Mouse (Mus musculus) ES-Bruce4 (cell line): ENCODE results near the gene Trappc5. TPM values are rescaled to one million over a fixed set of nuclear protein-coding genes. Genes with fewer than 3 reads are reported as not detected.

Source experiments
- H3K27ac ChIP-seq: 2 replicates; pipeline ENCODE4 v1.5.1; 2012; ENCODE audit warnings: low read length, inconsistent platforms; ENCODE audit not compliant: insufficient read depth
- H3K27me3 ChIP-seq: 2 replicates; pipeline ENCODE4 v1.6.1; 2012; ENCODE audit warnings: mild to moderate bottlenecking, low read length, inconsistent platforms; ENCODE audit not compliant: control insufficient read depth, poor library complexity, insufficient read depth, severe bottlenecking
- H3K36me3 ChIP-seq: 2 replicates; pipeline ENCODE4 v1.6.1; 2012; ENCODE audit warnings: inconsistent platforms, mild to moderate bottlenecking, low read length, moderate library complexity; ENCODE audit not compliant: control insufficient read depth, poor library complexity, insufficient read depth, severe bottlenecking
- H3K4me1 ChIP-seq: one replicate; pipeline ENCODE4 v1.8.1; 2011; ENCODE audit warnings: low read length; ENCODE audit not compliant: control insufficient read depth, insufficient read depth
- H3K4me3 ChIP-seq: 2 replicates; pipeline ENCODE4 v1.5.1; 2011; ENCODE audit warnings: low read depth, mild to moderate bottlenecking, low read length
- H3K9ac ChIP-seq: 2 replicates; pipeline ENCODE4 v1.6.1; 2012; ENCODE audit warnings: low read depth, mild to moderate bottlenecking, inconsistent platforms; ENCODE audit not compliant: poor library complexity, severe bottlenecking
- H3K9me3 ChIP-seq: replicated peaks from 2 replicates; pipeline ENCODE4 v1.6.1; 2012; ENCODE audit warnings: mild to moderate bottlenecking, low read length, inconsistent platforms; ENCODE audit not compliant: control insufficient read depth, poor library complexity, insufficient read depth, severe bottlenecking
- CTCF ChIP-seq: IDR thresholded peaks from one replicate; pipeline ENCODE4 v1.8.1; 2011; ENCODE audit warnings: low read depth, low read length
- EP300 ChIP-seq: IDR thresholded peaks from 2 replicates; pipeline ENCODE4 v1.6.1; 2011; ENCODE audit warnings: low read depth, low read length; ENCODE audit not compliant: insufficient read depth
- POLR2A ChIP-seq: IDR thresholded peaks from one replicate; pipeline ENCODE4 v1.8.1; 2011; ENCODE audit warnings: low read length; ENCODE audit not compliant: insufficient read depth
- polyA plus RNA-seq: library from polyadenylated mRNA; stranded (reverse); fragments of >200 nt; gene quantifications from 2 replicates; pipeline ENCODE4 v1.2.4, GENCODE M21; 2011; ENCODE audit warnings: low read depth; ENCODE audit not compliant: missing spikeins, insufficient read depth, insufficient read length

Gene Trappc5
- polyA plus RNA-seq, 1 experiment = 18.2 TPM

DNA sequence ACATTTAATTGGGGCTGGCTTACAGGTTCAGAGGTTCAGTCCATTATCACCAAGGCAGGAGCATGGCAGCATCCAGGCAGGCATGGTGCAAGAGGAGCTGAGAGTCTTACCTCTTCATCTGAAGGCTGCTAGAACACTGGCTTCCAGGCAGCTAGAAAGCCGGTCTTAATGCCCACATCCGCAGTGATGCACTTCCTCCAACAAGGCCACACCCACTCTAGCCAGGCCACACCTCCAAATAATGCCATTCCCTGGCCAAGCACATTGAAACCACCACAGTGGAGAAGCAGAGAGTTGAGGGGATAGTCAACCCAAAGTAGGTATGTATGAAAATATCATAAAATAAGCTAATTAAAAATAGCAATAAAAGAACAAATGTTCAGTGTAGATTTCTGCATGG lies 5.7 kb upstream of the Trappc5 start:
- H3K4me1 ChIP-seq = no peaks in the 10 kb centered on the region
- H3K4me3 ChIP-seq = no peak overlapping the region
- H3K27me3 ChIP-seq = no peaks in the 10 kb centered on the region
- no peaks in the 10 kb centered on the region for H3K9me3 ChIP-seq
- no peak overlapping the region for H3K9ac ChIP-seq
- TF ChIP-seq POLR2A (no peak), CTCF (no peak), EP300 (no peak)
- H3K27ac ChIP-seq = no peak overlapping the region
- H3K36me3 ChIP-seq = no peaks in the 10 kb centered on the region

DNA sequence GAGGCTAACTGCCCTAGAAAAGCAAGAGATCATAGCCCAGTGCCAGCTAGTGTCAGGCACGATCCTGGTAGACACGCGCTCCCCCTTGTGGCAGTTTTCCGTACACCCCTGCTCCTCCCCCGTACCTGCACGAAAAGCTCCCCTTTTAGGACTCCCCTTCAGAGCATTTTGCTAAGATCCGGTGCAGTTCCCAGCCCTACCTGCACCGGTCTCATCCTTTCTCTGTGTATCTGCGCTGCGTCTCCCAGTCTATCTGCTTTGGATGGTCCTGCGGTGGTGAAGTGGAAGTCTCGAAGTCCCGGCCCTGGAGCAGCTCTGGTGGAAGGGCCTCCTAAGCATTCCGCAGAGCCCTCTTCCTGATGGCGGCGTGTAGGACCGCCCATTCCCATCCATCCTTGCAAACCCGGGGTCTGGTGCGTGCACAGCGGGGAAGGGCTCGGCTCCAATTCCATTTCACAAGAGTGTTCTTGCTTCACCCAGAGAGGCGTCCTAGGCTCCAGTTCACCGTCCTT lies 4.1 kb upstream of the Trappc5 start, which contains the start of gene Fcor:
Gene Fcor (minus strand): TSS at position 383 of the 512 bp plus-strand sequence.
- Histone ChIP-seq H3K4me3 (peak within 1 kb of the TSS; percentile 92), H3K27me3 (no peaks in the 10 kb centered on the region), H3K27ac (peak within 1 kb of the TSS; percentile 67), H3K9me3 (no peaks in the 10 kb centered on the region), H3K36me3 (no peaks in the 10 kb centered on the region), H3K9ac (peak within 1 kb of the TSS; percentile 52), H3K4me1 (no peaks in the 10 kb centered on the region)
- TF ChIP-seq POLR2A (peak; percentile 32), EP300 (0 out of 2 replicates have a peak, but pooled peaks have one; percentile 51), CTCF (peak; percentile 97)

DNA sequence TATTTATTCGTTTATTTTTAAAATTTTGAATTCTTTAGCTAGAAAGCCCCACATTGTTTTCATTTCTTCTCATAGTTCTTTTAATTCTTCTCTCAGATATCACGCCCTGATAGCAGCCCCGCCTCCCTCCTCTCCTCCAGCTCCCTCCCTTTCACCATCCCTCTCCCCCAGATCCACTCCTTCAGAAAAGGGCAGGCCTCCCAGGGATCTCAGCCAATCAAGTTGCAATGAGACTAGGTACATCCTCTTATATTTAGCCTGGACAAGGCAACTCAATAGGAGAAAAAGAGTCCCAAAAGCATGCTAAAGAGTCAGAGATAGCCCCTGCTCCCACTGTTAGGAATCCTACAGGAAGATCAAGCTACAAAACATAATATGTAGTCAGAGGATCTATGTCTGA lies 1.4 kb upstream of the Trappc5 start:
- no peak overlapping the region for H3K4me3 ChIP-seq
- no peaks in the 10 kb centered on the region for H3K27me3 ChIP-seq
- no peaks in the 10 kb centered on the region for H3K4me1 ChIP-seq
- no peaks in the 10 kb centered on the region for H3K36me3 ChIP-seq
- no peak overlapping the region for H3K9ac ChIP-seq
- H3K9me3 ChIP-seq = no peaks in the 10 kb centered on the region
- no peak overlapping the region for H3K27ac ChIP-seq
- TF ChIP-seq POLR2A = no peak
- no peak for TF ChIP-seq EP300
- no peak for TF ChIP-seq CTCF

DNA sequence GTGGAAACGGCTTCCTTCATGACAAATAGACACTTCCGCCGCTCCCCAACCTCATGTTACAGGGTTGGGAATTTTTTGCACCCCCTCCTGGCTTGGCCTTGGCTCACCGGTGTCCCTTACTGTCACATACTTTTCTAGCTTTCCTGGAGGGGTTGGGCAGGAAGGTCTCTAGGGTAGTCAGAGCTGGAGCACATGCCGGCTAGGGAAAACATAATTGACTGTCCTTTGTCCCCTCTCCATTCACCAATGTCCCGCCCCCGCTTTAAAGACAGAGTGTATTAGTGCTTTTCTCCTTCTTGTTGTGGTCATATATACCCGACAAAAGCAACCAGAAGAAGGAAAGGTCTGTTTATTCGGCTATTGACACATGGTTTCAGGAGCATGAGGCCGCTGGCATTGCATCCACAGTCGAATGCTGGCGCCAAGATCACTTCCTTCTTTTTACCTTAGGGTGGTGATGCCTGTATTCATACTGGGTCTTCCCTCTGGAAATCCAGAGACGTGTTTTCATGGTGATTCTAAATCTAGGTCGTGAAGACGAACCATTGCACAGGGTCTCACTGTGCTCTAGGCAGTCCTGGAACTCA lies 987 bp downstream of the Trappc5 start:
- Histone ChIP-seq H3K4me3 (peak overlapping the region; percentile 93), H3K9me3 (no peaks in the 10 kb centered on the region), H3K4me1 (no peaks in the 10 kb centered on the region), H3K27ac (no peak overlapping the region; the same call in 1 of the 2 replicates), H3K36me3 (peaks cover 11% of the 10 kb centered on the region), H3K9ac (peak overlapping the region; percentile 92), H3K27me3 (no peaks in the 10 kb centered on the region)
- TF ChIP-seq POLR2A (no peak), CTCF (no peak)

DNA sequence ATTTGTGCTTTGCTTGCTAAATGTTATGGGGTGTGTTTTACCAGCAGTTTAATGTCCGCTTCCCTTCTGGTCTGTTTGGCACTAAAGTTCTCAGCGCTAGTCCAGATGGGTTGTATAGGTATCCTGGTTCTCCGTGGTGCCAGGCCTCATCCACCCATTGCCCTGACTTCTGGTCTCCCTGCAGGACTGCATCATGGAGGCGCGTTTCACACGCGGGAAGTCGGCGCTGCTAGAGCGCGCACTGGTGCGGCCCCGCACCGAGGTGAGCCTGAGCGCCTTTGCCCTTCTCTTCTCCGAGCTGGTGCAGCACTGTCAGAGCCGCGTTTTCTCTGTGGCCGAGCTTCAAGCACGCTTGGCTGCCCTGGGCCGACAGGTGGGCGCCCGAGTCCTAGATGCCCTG lies 2.7 kb downstream of the Trappc5 start:
- no peak overlapping the region for H3K27ac ChIP-seq
- H3K36me3 ChIP-seq = peaks cover 11% of the 10 kb centered on the region
- H3K9ac ChIP-seq = peak overlapping the region; percentile 39
- H3K4me1 ChIP-seq = no peaks in the 10 kb centered on the region
- no peaks in the 10 kb centered on the region for H3K9me3 ChIP-seq
- peak overlapping the region; percentile 52 for H3K4me3 ChIP-seq
- TF ChIP-seq EP300 (no peak), POLR2A (no peak), CTCF (no peak)
- no peaks in the 10 kb centered on the region for H3K27me3 ChIP-seq

DNA sequence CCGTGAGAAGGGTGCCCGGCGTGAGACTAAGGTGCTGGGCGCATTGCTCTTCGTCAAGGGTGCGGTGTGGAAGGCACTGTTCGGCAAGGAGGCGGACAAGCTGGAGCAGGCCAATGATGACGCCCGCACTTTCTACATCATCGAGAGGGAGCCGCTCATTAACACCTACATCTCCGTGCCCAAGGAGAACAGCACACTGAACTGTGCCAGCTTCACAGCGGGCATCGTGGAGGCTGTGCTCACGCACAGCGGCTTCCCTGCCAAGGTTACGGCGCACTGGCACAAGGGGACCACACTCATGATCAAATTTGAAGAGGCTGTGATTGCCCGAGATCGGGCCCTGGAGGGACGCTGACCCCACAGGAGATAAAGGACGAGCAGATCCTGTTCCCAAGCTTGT lies 3.1 kb downstream of the Trappc5 start:
- TF ChIP-seq CTCF (no peak), POLR2A (no peak), EP300 (no peak)
- peak overlapping the region; percentile 39 for H3K9ac ChIP-seq
- H3K27me3 ChIP-seq = no peaks in the 10 kb centered on the region
- H3K36me3 ChIP-seq = peaks cover 11% of the 10 kb centered on the region
- no peaks in the 10 kb centered on the region for H3K9me3 ChIP-seq
- H3K27ac ChIP-seq = no peak overlapping the region
- no peaks in the 10 kb centered on the region for H3K4me1 ChIP-seq
- H3K4me3 ChIP-seq = peak overlapping the region; percentile 52
